Mouse (Mus musculus): ENCODE results near the gene Btd. TPM values are rescaled to one million over a fixed set of nuclear protein-coding genes. Genes with fewer than 3 reads are reported as not detected.
A peak's percentile ranks its signal among the peaks of the same experiment; 100 is the strongest.

Btd gene
- total and polyA plus RNA-seq, 3 experiments, result 10.7 to 19.1 (median 10.8) TPM

GRCm38 (mm10) chr14:31660312-31661093 lies 19.7 kb downstream of the Btd start:
- H3K9ac ChIP-seq (ENCODE audit: low read depth, low read length), result no peak overlapping the region
- peak overlapping the region; percentile 96 for H3K27ac ChIP-seq
- no peaks in the 10 kb centered on the region for H3K79me2 ChIP-seq (replicated peaks; ENCODE audit: control insufficient read depth, insufficient read depth, low read length)
- intact Hi-C loops (cut with DNase I), result loop anchor here (5.0 to 10.0 kb wide), 2 partner anchors 244 to 287 kb away; no protein-coding TSS in a partner anchor
- H3K4me1 ChIP-seq (ENCODE audit: control insufficient read depth, insufficient read depth, low read length), result peaks cover 32% of the 10 kb centered on the region
- DNase-seq, result peak in 1 of 2 experiments; percentile 24
- 71% methylated on average over 7 of the region's 7 CpGs for whole genome bisulfite sequencing
- peaks cover 2% of the 10 kb centered on the region; the same call in 1 of the 2 replicates for H3K36me3 ChIP-seq (ENCODE audit: control insufficient read depth, insufficient read depth, low read length)
- no peak overlapping the region for H3K4me3 ChIP-seq
- TF ChIP-seq POLR2A (IDR thresholded peaks at IDR 0.05; ENCODE audit: insufficient read depth, low read depth, low read length), result no peak
- TF ChIP-seq CTCF (IDR thresholded peaks at IDR 0.05), result no peak
- no peak for TF ChIP-seq EP300 (IDR thresholded peaks at IDR 0.05; ENCODE audit: insufficient read depth, low read depth, low read length)
- no peaks in the 10 kb centered on the region for H3K27me3 ChIP-seq (ENCODE audit: control insufficient read depth, insufficient read depth, low read length)

- intact Hi-C loops (cut with DNase I), result loop anchor here (5.0 to 10.0 kb wide), 2 partner anchors 243 to 285 kb away; no protein-coding TSS in a partner anchor
- no peaks in the 10 kb centered on the region for H3K79me2 ChIP-seq (replicated peaks; ENCODE audit: control insufficient read depth, insufficient read depth, low read length)
- TF ChIP-seq EP300 (IDR thresholded peaks at IDR 0.05; ENCODE audit: insufficient read depth, low read depth, low read length), result no peak
- TF ChIP-seq POLR2A (IDR thresholded peaks at IDR 0.05; ENCODE audit: insufficient read depth, low read depth, low read length), result peak; percentile 80
- peak; percentile 54 for TF ChIP-seq CTCF (IDR thresholded peaks at IDR 0.05)
- H3K4me1 ChIP-seq (ENCODE audit: control insufficient read depth, insufficient read depth, low read length), result peaks cover 32% of the 10 kb centered on the region
- H3K4me3 ChIP-seq, result peak overlapping the region; percentile 51
- H3K9ac ChIP-seq (ENCODE audit: low read depth, low read length), result peak overlapping the region; percentile 47
- no peaks in the 10 kb centered on the region for H3K27me3 ChIP-seq (ENCODE audit: control insufficient read depth, insufficient read depth, low read length)
- peaks cover 2% of the 10 kb centered on the region; the same call in 1 of the 2 replicates for H3K36me3 ChIP-seq (ENCODE audit: control insufficient read depth, insufficient read depth, low read length)
- peak; percentile 90 for DNase-seq
- WGBS, result 7% methylated on average over 44 of the region's 44 CpGs
- peak overlapping the region; percentile 96 for H3K27ac ChIP-seq
These were observed 21.1 kb downstream of the Btd start for GRCm38 (mm10) chr14:31661671-31662554.

GRCm38 (mm10) chr14:31662555-31663211 lies 21.9 kb downstream of the Btd start:
- H3K27me3 ChIP-seq (ENCODE audit: control insufficient read depth, insufficient read depth, low read length), result no peaks in the 10 kb centered on the region
- H3K4me3 ChIP-seq, result peak overlapping the region; percentile 51
- H3K4me1 ChIP-seq (ENCODE audit: control insufficient read depth, insufficient read depth, low read length), result peaks cover 30% of the 10 kb centered on the region
- peak overlapping the region; percentile 96 for H3K27ac ChIP-seq
- no peaks in the 10 kb centered on the region for H3K79me2 ChIP-seq (replicated peaks; ENCODE audit: control insufficient read depth, insufficient read depth, low read length)
- WGBS, result 9% methylated on average over 9 of the region's 9 CpGs
- peaks cover 2% of the 10 kb centered on the region; the same call in 1 of the 2 replicates for H3K36me3 ChIP-seq (ENCODE audit: control insufficient read depth, insufficient read depth, low read length)
- peak; percentile 84 to 90 for DNase-seq
- intact Hi-C loops (cut with DNase I), result loop anchor here (5.0 to 10.0 kb wide), 2 partner anchors 242 to 285 kb away; no protein-coding TSS in a partner anchor
- H3K9ac ChIP-seq (ENCODE audit: low read depth, low read length), result 0 out of 2 replicates have a peak overlapping the region, but pooled peaks have one; percentile 47
- TF ChIP-seq EP300 (IDR thresholded peaks at IDR 0.05; ENCODE audit: insufficient read depth, low read depth, low read length) (peak; percentile 95), CTCF (IDR thresholded peaks at IDR 0.05) (0 out of 2 replicates have a peak, but pooled peaks have one; percentile 12), POLR2A (IDR thresholded peaks at IDR 0.05; ENCODE audit: insufficient read depth, low read depth, low read length) (peak; percentile 75)

- TF ChIP-seq CTCF (IDR thresholded peaks at IDR 0.05), result no peak
- WGBS, result 69% methylated on average over 13 of the region's 13 CpGs
- Histone ChIP-seq H3K9ac (ENCODE audit: low read depth, low read length) (no peak overlapping the region), H3K27me3 (ENCODE audit: control insufficient read depth, insufficient read depth, low read length) (no peaks in the 10 kb centered on the region), H3K27ac (peak overlapping the region; percentile 96), H3K4me3 (no peak overlapping the region), H3K36me3 (ENCODE audit: control insufficient read depth, insufficient read depth, low read length) (peaks cover 2% of the 10 kb centered on the region; the same call in 1 of the 2 replicates), H3K79me2 (replicated peaks; ENCODE audit: control insufficient read depth, insufficient read depth, low read length) (no peaks in the 10 kb centered on the region), H3K4me1 (ENCODE audit: control insufficient read depth, insufficient read depth, low read length) (peaks cover 33% of the 10 kb centered on the region)
- peak in 1 of 2 experiments; percentile 38 for DNase-seq
- intact Hi-C loops (cut with DNase I), result loop anchor here (5.0 to 10.0 kb wide), 2 partner anchors 241 to 284 kb away; no protein-coding TSS in a partner anchor
These were observed 22.7 kb downstream of the Btd start for GRCm38 (mm10) chr14:31663376-31664099.

Measured in heart, adult 2 months (tissue).